Mouse (Mus musculus): ENCODE results near the gene Med12l. TPM values are rescaled to one million over a fixed set of nuclear protein-coding genes. Genes with fewer than 3 reads are reported as not detected.

Gene Med12l
- total RNA-seq, 2 experiments from 2014 or later: 1.4 to 1.9 TPM

DNA sequence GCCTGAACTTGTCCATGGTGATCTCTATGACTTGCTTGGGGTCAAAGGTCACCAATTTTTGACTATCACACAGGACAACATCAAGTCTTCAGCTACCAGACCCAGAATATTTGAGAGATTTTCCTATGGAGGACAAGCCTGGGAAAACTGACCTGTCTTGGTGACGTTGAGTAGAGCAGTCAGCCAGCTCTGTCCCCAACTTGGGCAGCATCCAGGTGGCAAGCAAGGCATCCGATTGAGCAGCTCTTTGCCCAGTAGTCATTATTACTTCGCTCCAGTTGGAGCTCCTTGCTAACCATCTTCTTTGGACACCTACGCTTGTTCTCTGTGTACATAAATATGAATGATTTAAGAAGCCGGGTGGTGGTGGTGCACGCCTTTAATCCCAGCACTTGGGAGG is 265.2 kb downstream of the Med12l start:
- no peak for DNase-seq
- intact Hi-C loops (cut with DNase I; ENCODE audit: low total_unique reads): no loop called here

DNA sequence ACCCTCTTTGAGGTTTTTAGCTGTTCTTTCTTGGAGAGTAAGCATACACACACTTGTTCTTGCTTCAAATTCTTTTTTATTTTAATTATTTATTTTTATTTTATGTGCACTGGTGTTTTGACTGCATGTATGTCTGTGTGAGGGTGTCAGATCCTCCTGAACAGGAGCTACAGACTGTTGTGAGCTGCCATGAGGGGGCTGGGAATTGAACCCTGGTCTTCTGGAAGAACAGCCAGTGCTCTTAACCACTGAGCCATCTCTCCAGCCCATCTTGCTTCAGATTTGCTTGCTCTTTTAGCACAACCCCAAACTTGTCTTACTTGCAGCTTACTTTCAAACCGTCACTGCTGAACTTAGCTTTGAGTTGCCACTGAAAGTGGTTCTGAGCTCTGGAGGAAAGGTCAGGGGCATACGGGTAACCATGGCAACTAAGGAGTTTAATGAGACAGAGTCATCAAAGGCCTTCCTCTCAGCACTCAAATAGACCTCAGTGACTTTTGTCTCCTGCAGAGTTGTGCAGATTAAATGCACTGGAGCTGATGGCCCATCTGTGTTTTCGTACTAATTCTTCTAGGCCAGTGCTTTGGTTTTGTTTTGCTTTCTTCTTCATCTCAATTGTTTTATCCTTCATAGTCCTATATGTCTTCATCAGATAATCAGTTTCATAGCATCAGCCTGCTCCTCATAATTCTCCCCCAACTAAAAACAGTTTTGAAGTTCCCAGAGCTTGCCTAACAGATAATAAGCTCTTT is 272.1 kb downstream of the Med12l start:
- DNase-seq: no peak
- intact Hi-C loops (cut with DNase I; ENCODE audit: low total_unique reads): no loop called here

DNA sequence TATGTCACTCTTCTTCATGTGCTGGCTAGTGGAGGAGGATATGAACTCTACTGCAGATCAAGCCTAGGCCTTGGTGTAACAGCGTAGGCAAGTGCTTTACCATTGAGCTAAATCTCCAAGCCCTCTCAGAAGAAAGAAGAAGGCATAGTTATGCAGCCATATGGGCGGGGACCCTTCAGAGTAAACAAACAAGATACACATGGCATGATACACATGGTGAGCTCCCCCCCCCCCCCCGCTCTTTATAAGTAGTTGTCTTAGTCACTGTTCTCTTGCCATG is 272.6 kb downstream of the Med12l start:
- no peak for DNase-seq
- intact Hi-C loops (cut with DNase I; ENCODE audit: low total_unique reads): no loop called here

DNA sequence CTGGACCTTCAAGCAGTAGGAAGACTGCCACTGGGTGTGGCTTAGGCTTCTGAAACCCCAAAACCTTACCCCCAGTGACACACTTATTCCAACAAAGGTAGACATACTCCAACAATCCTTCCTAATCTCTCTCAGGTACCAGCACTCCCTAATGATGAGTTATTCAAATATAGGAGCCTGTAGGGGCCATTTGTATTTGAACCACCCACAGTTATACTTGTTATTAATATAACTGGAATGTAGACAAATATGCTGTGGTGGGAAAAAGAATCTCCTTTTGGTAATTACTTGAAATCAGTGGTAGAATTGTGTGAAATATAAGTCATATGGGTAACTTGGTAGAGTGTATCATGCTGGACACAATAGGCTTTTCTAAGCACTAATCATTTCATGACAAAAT is 273.0 kb downstream of the Med12l start:
- DNase-seq: no peak
- intact Hi-C loops (cut with DNase I; ENCODE audit: low total_unique reads): no loop called here

DNA sequence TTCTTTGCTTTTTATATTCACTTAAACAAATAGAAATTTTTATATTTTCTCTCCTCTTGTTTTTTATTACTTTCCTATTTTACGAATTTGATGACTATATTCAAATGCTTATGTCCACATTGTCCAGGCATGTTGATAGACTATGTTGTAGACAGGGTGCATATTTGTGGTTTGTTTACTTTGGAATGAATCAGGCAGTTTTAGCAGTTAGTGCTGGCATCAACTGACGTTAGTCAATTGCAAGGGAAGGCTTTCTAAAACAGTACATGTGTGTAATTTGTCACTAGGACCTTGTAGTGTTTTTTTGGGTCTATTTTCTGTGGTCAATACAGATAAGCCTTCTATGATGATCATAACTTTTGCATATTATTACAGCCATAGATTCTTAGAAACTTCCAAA is 284.9 kb downstream of the Med12l start:
- DNase-seq: no peak
- intact Hi-C loops (cut with DNase I; ENCODE audit: low total_unique reads): no loop called here

DNA sequence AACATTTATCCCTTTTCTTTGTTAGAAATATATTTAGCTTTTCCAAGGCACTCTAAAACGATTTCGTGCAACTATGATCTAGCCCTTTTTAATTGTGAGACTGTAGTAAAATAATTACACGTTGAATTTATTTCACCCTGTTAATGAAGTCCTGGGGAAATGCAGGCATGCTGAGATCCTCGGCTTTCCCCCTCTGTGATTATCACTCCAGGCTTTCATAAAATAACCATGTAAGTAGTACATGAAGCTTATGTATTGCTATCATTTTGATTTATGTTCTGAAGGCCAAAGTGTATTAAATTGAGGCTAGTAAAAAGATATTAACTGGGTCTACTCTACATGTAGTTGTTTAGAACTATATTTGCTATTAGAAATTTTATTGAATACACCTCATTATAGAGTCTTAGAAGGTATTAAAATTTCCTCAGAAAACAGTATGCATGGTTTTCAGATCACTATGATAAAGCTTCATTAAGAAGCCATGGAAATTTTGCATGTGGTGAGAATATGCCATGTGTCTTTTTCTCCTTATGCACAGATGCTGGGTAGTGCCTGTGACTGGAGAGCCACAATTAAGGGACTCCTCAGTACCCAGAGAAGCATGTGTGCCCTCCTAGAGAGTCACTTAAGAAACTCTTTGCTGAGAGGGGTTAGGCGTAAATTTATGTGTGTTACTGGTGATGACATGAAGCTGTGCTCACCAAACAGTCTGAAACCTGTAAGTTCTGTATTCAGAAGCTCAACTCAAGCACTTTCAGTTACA is 288.0 kb downstream of the Med12l start:
- intact Hi-C loops (cut with DNase I; ENCODE audit: low total_unique reads): no loop called here

DNA sequence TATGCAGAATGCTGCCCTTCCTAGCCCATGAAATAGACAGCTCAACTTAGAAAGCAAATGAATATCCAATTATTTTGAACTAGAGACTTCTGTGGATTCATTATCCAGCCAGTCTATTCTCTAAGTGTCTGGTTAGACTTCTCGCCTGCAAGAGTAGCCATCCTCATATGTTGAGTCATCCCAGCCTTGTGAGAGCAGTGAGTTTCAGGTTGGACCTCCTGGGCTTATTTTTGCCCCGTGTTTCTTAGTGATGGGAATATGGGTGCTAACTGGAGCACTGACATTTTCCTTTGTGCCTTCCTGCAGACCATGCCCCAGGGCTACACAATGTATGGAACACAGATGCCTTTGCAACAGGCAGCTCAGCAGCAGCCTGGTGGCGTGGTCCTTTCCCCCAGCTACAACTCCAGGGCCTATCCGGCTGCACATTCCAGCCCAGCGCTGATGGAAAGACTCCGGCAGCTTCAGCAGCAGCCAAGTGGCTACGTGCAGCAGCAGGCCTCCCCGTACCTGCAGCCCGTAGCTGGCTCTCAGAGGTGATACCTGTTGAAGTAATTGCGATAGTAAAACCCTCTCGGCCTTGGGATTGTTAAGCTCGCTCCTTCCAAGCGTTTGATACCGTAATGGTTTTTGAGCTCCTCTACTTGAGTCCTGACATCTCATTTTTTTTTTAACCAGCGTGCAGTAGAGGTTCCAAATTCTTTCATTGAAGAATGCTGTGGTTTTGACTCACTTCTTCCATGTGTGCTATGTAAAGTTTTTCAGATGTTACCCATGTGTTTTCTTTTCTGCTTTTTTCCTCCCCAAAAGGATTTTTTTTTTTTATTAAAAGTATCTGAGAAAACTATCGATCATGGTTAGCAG is 290.3 kb downstream of the Med12l start:
- intact Hi-C loops (cut with DNase I; ENCODE audit: low total_unique reads): no loop called here
- no peak for DNase-seq

More for the DNA sequence above, 288.0 kb downstream of the Med12l start:
- DNase-seq: no peak

DNA sequence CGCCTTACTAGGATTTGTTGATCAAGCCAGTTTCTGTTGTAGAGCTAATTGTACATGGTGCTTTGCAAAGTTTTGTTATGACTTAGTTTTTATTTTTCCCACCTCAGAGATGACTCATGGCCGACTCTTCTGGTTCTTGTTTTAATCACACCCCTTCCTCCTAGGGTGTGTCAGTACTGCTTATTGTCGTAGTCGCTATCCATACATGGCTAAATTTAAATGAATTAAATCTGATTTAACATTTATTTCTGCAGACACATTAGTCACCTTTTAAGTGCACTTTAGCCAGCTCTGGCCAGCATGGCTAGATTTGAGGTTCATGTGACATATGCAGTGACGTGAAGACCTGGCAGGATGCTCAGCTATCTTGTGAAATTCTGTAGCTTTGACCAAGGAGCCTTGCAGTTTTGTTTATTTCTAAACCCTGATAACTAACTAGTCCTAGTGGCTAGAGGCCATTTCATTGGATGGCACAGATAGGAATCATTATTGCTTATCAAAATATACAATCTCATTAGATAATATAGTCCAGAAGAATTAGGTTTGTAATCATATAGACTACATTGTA is 291.0 kb downstream of the Med12l start:
- no peak for DNase-seq
- intact Hi-C loops (cut with DNase I; ENCODE audit: low total_unique reads): no loop called here

DNA sequence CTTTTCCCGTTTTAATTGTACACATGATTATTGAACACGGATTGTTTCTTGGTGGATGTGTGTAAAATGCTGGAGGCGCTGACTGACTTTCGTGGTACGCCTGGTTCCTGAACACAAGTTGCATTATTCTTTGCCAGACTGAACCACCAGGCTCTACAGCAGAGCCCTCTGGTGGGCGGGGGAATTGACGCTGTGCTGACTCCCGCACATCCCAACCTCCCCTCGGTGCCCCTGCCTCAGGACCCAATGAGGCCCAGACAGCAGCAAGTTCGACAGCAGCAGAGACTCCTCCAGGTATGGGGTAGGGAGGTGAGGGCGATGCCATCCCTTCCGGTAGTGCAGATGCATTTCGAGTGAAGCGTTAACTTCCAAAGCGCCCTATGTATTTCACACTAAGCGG is 292.0 kb downstream of the Med12l start:
- intact Hi-C loops (cut with DNase I; ENCODE audit: low total_unique reads): no loop called here
- DNase-seq: no peak

DNA sequence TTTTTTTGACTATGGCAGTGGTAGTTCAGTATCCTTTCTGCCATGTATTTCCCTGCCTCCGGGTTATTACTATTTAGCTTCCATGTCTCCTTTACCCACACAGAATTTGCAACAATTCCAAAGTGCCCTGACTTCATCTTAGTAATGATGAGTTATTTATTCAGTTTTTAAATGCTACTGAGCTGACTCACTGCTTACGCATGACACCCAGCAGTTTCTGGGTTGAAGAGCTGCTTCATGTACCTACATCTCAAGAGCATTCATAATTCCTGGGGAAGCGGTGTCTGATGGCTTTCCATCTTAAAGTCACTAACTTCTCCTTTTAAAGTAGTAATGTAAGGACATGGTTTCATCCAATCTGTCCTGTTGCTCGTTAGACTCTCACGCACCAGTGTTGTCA is 299.3 kb downstream of the Med12l start:
- no peak for DNase-seq
- intact Hi-C loops (cut with DNase I; ENCODE audit: low total_unique reads): no loop called here

DNA sequence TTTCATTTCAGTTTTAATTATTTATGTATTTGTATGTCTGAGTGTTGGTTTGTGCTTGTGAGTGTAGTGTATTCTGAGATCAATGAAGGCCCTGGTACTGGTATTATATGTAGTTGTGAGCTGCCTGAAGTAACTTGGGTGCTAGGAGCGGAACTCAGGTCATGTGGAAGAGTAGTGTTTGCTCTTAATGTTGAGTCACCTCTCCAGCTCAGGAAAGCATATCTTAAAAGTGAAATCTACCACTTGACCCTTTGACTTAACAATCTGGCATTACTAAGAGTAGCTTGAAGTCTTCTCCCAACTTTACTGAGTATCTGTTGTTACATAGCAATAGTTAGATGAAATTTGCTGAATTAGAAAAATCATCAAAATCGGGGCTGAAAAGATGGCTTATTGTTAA is 299.9 kb downstream of the Med12l start:
- DNase-seq: no peak
- intact Hi-C loops (cut with DNase I; ENCODE audit: low total_unique reads): no loop called here

DNA sequence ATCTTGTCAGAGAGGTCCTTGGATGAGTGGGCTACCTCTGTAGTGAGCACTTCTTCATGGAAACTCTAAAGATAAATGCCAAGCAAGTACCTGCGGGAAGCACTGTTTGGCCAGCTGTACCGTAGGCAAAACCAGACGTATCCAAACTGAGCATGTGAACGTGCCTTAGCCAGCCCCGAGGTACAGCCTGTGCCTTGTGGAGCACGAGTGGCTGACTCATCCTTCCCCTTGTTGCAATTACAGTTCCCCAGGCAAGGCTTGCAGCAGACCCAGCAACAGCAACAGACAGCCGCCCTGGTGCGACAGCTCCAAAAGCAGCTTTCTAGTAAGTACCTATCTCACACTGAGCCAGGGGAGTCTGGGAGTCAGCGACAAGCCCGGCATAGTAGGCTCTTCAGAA is 307.0 kb downstream of the Med12l start:
- intact Hi-C loops (cut with DNase I; ENCODE audit: low total_unique reads): no loop called here

DNA sequence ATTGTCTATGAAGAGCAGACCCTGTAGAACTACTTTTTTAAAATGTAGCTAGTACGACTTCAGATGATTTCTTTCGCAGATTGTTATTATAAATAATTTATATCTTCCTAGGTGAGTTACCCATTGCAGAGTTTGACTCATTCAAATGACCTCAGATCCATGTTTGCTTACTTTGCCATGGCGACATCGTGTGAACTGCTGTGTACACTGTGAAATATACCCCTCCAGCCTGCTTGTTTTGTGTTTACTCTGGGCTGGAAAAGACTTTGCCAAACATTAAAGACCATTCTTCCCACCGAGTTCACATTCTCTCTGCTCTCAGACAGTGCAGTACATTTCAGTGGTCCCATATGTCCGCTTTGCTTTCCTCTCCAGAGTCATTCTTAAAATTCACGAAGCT is 310.5 kb downstream of the Med12l start:
- intact Hi-C loops (cut with DNase I; ENCODE audit: low total_unique reads): no loop called here
- no peak for DNase-seq

More for the DNA sequence above, 307.0 kb downstream of the Med12l start:
- DNase-seq: no peak

DNA sequence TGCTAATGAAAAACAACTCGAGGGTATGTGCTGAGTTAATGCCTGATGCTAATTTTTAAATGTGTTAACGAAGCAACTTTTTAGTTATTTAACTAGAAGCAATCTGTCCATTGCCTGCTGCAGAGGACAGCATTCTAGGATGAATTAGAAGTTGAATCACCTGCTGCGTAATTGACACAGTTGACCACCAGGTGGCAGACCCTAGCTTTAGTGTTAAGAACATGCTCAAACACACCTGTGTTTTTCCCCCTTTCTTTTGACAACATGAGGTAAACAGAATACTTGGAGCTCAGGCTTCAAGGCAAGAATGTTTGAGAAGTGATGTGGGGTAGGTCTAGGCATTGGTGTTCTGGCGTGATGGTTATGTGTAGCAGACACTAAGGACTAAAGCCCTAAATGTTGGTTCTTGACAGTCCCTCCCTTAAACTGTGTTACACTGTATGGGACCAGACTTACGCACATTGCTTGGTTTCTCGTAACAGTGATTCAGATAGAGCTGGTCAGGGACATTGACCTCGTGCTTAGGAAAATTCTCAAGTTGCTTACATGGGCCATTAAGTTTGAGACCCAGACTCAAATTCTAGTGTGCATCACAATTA is 315.8 kb downstream of the Med12l start:
- peak; percentile 18 for DNase-seq
- intact Hi-C loops (cut with DNase I; ENCODE audit: low total_unique reads): no loop called here

DNA sequence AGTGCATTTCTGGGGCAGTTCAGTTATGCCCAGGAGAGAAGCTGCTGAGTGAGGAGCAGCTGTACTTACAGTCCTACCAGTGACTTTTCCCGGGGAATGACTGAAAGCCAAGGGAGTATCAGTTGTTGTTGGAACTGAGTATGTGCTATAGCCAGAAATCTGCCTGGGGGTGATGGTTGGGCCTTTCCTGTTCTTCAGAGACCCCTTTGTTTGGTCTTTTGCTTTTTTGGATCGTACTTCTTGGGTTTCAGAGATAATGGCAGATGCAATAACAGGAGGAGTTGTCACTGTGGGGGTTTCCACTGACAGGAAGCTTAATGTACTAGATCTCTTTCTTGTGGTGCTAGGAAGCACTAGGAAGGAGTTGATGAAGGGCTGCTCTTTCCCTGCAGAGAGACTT is 322.9 kb downstream of the Med12l start:
- intact Hi-C loops (cut with DNase I; ENCODE audit: low total_unique reads): no loop called here
- no peak for DNase-seq

DNA sequence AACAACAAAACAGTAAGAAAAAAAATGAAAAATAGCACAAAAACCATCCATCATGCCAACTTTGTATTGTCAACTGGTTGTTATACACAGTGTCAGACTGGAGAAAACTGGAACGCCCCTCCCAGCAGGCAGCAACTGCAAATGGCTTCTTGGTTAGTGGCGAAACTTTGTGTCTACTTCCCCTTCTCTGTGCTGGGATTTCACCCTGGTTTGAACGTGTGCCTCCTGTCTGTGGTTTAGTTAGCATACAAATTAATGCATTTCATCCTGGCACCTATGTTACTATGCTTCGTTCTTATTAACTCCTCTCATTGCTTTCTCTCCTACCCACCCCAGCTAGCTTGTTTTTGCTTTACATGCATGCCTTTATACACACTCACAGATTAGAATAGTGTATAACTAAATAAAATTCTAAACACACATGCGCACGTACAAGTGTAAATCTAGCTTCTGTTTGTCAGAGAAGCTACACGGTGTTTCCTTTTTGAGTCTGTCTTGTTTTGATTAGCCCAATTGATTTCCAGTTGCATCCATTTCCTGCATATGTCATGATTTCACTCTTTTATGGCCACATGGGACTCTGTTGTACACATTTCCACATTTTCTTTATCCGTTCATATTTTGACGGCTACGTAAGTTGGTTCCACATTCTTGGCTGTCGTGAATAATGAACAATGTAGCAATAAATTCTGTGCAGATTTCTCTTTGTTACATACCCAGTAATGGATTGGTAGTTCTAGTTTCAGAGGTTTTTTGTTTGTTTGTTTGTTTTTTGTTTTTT is 336.2 kb downstream of the Med12l start:
- DNase-seq: no peak
- intact Hi-C loops (cut with DNase I; ENCODE audit: low total_unique reads): no loop called here

DNA sequence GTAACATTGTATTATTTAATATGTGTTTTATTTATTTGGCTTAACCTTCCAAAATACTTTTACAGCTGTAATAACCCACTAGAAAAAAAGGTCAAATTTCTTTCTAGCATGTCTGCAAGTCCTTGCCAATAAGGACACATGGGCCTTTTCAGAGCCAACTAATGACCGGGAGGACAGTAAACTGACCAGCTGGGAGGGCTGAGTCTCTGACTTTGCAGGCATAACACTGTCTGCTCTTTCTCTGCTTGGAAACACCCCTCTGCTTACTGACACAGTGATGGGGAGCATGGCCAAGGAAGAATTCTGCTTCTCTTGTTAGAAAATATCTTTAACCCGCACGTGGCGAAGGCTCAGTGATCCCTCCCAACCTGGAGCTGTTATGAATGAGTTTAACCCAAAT is 337.4 kb downstream of the Med12l start:
- intact Hi-C loops (cut with DNase I; ENCODE audit: low total_unique reads): no loop called here
- peak; percentile 69 for DNase-seq

DNA sequence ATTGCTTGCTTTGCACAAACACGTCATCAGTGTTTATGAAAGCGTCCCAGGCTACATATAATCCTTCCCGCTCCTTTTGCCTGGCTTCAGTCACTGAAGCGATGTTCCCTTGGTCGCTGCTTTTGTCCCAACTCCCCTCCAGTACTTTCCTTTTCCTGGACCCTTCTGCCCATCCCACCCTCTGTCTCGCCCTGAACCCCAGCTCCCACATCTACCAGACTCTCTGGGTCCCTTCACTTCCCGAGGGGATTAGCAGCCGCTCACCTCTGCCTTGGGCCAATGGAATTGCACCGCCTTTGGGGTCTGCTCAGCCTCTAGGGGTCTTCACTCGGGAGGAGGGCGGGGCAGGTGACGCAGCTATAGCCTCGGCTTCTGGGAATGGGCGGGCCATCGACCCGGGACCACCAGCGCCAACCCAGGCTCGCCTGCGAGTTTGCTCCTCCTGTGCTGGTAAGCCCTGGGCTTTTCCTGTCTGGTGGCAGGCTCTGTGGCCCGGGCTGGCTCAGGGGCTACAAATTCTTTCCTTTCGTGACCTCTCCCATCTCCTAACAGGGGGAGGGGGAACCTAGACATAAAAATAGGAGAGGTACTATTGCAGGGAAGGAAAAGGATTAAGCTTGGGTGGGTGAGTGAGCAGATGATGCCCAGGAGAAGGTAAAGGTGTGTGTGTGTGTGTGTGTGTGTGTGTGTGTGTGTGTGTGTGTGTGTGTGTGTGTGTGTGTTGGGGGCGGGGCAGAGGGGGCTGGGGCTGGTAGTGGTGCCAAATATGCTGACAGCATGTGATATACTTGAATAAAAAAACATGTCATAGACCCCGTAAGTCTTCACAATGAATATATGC is 338.7 kb downstream of the Med12l start, which contains the start of gene Igsf10:
TSS of gene Igsf10 (minus strand) at position 330 of the 841 bp plus-strand sequence.
- peak; percentile 59 for DNase-seq
- intact Hi-C loops (cut with DNase I; ENCODE audit: low total_unique reads): no loop called here
